Mouse (Mus musculus) heart, embryonic 10.5 days (tissue): Measurements from ENCODE around the gene Il9. TPM values are rescaled to one million over a fixed set of nuclear protein-coding genes. Genes with fewer than 3 reads are reported as not detected.

Experiments used
- DNase-seq: peaks from one replicate; pipeline ENCODE4 v3.0.0-alpha.2; 2017; ENCODE audit warnings: low spot score
- H3K27ac ChIP-seq: fragments of 300-500 bp; sonication (generic); 2 replicates; pipeline ENCODE4 v1.5.1; 2016; ENCODE audit warnings: mild to moderate bottlenecking
- H3K27me3 ChIP-seq: fragments of 300-500 bp; sonication (generic); 2 replicates; pipeline ENCODE4 v1.6.1; 2016; ENCODE audit warnings: mild to moderate bottlenecking; ENCODE audit not compliant: poor library complexity, insufficient read depth, severe bottlenecking
- H3K36me3 ChIP-seq: fragments of 300-500 bp; sonication (generic); 2 replicates; pipeline ENCODE4 v1.6.1; 2016; ENCODE audit warnings: mild to moderate bottlenecking, moderate library complexity
- H3K4me1 ChIP-seq: fragments of 300-500 bp; sonication (generic); 2 replicates; pipeline ENCODE4 v1.6.1; 2016; ENCODE audit warnings: mild to moderate bottlenecking
- H3K4me3 ChIP-seq: fragments of 300-500 bp; sonication (generic); 2 replicates; pipeline ENCODE4 v1.5.1; 2016; ENCODE audit warnings: mild to moderate bottlenecking, moderate library complexity
- H3K9me3 ChIP-seq: fragments of 300-500 bp; sonication (generic); 2 replicates; pipeline ENCODE4 v1.6.1; 2016; ENCODE audit warnings: mild to moderate bottlenecking, moderate library complexity
- WGBS: fragments of 180-500 bp; shearing (Covaris S2); methylation state at CpG from one replicate; pipeline ENCODE4 v1.1.7; 2016; 5-methylcytosine and 5-hydroxymethylcytosine counted together
- polyA plus RNA-seq: library from polyadenylated mRNA; unstranded; fragments of >200 nt; fragmentation: Nextera tagmentation; extraction: Ambion mirVana; gene quantifications from 2 replicates; pipeline ENCODE4 v1.2.1, GENCODE M21; 2016

Gene Il9
- polyA plus RNA-seq, 1 experiment from 2014 or later = not detected

- no peak overlapping the region for H3K4me3 ChIP-seq
- no peak overlapping the region for H3K27ac ChIP-seq
- H3K9me3 ChIP-seq = no peaks in the 10 kb centered on the region
- H3K4me1 ChIP-seq = no peaks in the 10 kb centered on the region
- no peaks in the 10 kb centered on the region for H3K27me3 ChIP-seq
- DNase-seq = no peak
- 56% methylated on average over 6 of the region's 6 CpGs for WGBS
- H3K36me3 ChIP-seq = no peaks in the 10 kb centered on the region
These were observed 19.9 kb upstream of the Il9 start for GRCm38 (mm10) chr13:56501866-56502420.

DNA sequence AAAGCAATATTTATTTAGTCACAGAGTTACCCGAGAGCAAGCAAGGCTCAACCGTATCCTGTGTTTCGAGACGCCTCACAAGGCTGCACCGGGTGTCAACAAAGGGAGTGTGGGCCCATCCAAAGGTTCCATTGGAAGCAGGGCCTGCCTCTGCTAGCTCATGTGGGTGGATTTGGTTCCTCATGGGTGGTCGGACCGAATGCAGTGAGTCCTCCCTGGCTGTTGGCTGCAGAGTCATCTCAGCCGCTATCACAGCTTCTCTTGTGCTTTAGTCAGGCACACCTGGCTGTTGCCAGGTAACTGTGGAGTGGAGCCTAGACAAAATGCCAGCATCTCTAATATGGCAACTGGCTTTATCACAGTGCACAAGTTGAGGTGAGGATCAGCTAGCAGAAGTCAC, 18.6 kb upstream of the Il9 start:
- no peak for DNase-seq

GRCm38 (mm10) chr13:56500132-56500531, 18.1 kb upstream of the Il9 start:
- Histone ChIP-seq H3K36me3 (no peaks in the 10 kb centered on the region), H3K4me3 (no peak overlapping the region), H3K27me3 (no peaks in the 10 kb centered on the region), H3K4me1 (no peaks in the 10 kb centered on the region), H3K9me3 (no peaks in the 10 kb centered on the region), H3K27ac (no peak overlapping the region)
- WGBS = 72% methylated on average over 3 of the region's 3 CpGs
- DNase-seq = no peak

More for the DNA sequence above, 18.6 kb upstream of the Il9 start:
- H3K4me1 ChIP-seq = no peaks in the 10 kb centered on the region
- no peaks in the 10 kb centered on the region for H3K27me3 ChIP-seq
- H3K9me3 ChIP-seq = no peaks in the 10 kb centered on the region
- H3K27ac ChIP-seq = no peak overlapping the region
- 84% methylated on average over 8 of the region's 8 CpGs for WGBS
- H3K36me3 ChIP-seq = no peaks in the 10 kb centered on the region
- no peak overlapping the region for H3K4me3 ChIP-seq

DNA sequence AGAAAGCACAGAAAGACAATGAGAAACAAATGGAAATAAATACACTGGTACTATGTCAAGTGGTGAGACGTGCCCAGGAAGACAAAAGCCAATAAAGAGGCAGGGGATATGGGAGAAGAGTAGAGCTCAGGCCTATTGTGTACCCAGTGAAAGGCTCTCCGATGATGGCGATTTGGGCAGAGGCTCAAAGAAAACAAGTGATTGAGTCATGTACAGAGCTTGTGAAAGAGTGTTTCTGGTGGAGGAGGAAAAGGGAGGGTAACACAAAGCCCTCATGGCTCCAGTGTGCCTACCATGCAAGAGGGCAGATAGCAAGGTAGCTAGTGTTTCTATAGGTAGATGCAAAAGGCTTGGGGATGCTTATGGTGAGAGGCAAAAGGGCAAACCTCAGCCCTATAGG, 12.4 kb upstream of the Il9 start:
- H3K36me3 ChIP-seq = no peaks in the 10 kb centered on the region
- no peak overlapping the region for H3K4me3 ChIP-seq
- no peak overlapping the region for H3K27ac ChIP-seq
- H3K27me3 ChIP-seq = no peaks in the 10 kb centered on the region
- DNase-seq = no peak
- H3K9me3 ChIP-seq = 0 out of 2 replicates have a peak, but pooled peaks cover 3% of the 10 kb centered on the region
- WGBS = 70% methylated on average over 3 of the region's 3 CpGs
- no peaks in the 10 kb centered on the region for H3K4me1 ChIP-seq

DNA sequence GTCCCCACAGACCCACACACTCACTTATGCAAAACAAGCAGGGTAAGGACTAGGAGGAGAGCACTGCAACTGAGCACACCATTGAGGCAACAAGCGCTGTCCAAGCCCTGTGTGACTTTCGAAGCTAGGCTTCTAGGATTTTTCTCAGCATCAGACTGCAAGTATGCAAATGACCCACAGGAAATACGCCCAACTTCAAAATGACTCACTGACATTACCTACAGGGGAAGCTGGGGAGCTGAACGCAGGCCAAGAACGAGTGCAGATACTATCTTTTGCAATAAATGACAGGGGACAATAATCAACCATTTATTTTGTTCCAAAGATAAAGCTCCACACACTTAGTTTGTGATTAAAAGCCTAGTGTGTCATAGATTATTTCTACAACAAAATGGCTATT, 6.0 kb upstream of the Il9 start:
- DNase-seq = no peak
- no peaks in the 10 kb centered on the region for H3K27me3 ChIP-seq
- no peak overlapping the region for H3K27ac ChIP-seq
- H3K4me1 ChIP-seq = no peaks in the 10 kb centered on the region
- H3K4me3 ChIP-seq = no peak overlapping the region
- no peaks in the 10 kb centered on the region for H3K36me3 ChIP-seq
- 0 out of 2 replicates have a peak, but pooled peaks cover 3% of the 10 kb centered on the region for H3K9me3 ChIP-seq
- WGBS = 66% methylated on average over 5 of the region's 5 CpGs

DNA sequence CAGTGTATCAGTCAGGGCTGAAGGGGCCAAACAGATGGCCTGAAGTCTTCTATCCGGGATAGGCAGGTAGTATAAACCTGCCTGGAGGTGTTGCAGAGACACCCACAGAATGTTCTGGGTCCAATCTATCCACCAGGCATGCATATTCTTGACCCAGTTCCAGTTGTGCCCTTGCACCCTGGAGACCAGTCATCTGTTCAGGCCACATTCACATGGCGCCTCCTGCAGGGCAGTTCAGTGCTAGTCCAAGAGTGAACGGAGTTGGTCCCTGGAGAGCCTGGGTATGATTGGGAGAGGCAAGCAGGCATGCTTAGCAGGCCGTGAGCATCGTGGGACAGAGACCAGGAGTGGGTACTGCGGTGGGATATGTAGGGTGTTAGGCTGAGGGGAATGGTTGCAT, 4.0 kb downstream of the Il9 start:
- peaks cover 4% of the 10 kb centered on the region; the same call in 1 of the 2 replicates for H3K27me3 ChIP-seq
- WGBS = 74% methylated on average over 6 of the region's 6 CpGs

DNA sequence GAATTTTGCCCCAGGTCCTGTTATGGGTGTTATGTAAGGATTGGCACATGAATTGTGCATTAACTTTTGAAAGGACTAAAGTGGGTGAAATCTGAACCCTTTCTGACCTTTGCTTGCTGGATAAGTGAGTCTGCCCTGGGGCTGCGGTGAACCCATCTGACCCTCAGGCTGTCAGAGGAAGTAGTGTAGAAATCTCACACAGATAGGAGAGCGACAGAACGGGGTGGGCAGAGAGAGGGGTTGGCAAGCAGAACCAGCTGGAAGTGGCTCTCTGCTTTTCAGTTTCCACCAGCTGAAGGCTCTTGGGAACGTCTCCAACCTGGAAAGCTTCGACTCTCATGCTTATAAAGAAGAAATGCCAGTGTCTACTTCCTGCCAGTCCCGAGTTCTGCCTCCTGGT, 4.8 kb downstream of the Il9 start:
- H3K36me3 ChIP-seq = no peaks in the 10 kb centered on the region
- peaks cover 12% of the 10 kb centered on the region; the same call in 1 of the 2 replicates for H3K4me1 ChIP-seq
- H3K4me3 ChIP-seq = no peak overlapping the region
- no peaks in the 10 kb centered on the region for H3K9me3 ChIP-seq
- 30% methylated on average over 6 of the region's 6 CpGs for WGBS
- H3K27me3 ChIP-seq = peaks cover 4% of the 10 kb centered on the region; the same call in 1 of the 2 replicates
- no peak for DNase-seq
- no peak overlapping the region for H3K27ac ChIP-seq

More for the DNA sequence above, 4.0 kb downstream of the Il9 start:
- Histone ChIP-seq H3K27ac (no peak overlapping the region), H3K4me3 (no peak overlapping the region), H3K4me1 (peaks cover 12% of the 10 kb centered on the region; the same call in 1 of the 2 replicates), H3K9me3 (no peaks in the 10 kb centered on the region), H3K36me3 (no peaks in the 10 kb centered on the region)
- no peak for DNase-seq

GRCm38 (mm10) chr13:56476790-56477189, 5.3 kb downstream of the Il9 start:
- H3K4me1 ChIP-seq = peaks cover 12% of the 10 kb centered on the region; the same call in 1 of the 2 replicates
- H3K4me3 ChIP-seq = no peak overlapping the region
- H3K36me3 ChIP-seq = no peaks in the 10 kb centered on the region
- H3K9me3 ChIP-seq = no peaks in the 10 kb centered on the region
- peaks cover 4% of the 10 kb centered on the region; the same call in 1 of the 2 replicates for H3K27me3 ChIP-seq
- H3K27ac ChIP-seq = no peak overlapping the region
- 71% methylated on average over 5 of the region's 5 CpGs for WGBS
- no peak for DNase-seq

GRCm38 (mm10) chr13:56475363-56475762, 6.7 kb downstream of the Il9 start:
- Histone ChIP-seq H3K27me3 (peaks cover 4% of the 10 kb centered on the region; the same call in 1 of the 2 replicates), H3K9me3 (no peaks in the 10 kb centered on the region), H3K4me1 (peaks cover 12% of the 10 kb centered on the region; the same call in 1 of the 2 replicates), H3K27ac (no peak overlapping the region), H3K36me3 (no peaks in the 10 kb centered on the region), H3K4me3 (no peak overlapping the region)
- DNase-seq = no peak
- 22% methylated on average over 4 of the region's 4 CpGs for WGBS

GRCm38 (mm10) chr13:56472661-56473060, 9.4 kb downstream of the Il9 start:
- Histone ChIP-seq H3K36me3 (no peaks in the 10 kb centered on the region), H3K4me1 (peaks cover 10% of the 10 kb centered on the region; the same call in 1 of the 2 replicates), H3K9me3 (no peaks in the 10 kb centered on the region), H3K27ac (no peak overlapping the region), H3K4me3 (no peak overlapping the region), H3K27me3 (peaks cover 4% of the 10 kb centered on the region; the same call in 1 of the 2 replicates)
- WGBS = 89% methylated on average over 9 of the region's 9 CpGs
- peak; percentile 59 for DNase-seq

DNA sequence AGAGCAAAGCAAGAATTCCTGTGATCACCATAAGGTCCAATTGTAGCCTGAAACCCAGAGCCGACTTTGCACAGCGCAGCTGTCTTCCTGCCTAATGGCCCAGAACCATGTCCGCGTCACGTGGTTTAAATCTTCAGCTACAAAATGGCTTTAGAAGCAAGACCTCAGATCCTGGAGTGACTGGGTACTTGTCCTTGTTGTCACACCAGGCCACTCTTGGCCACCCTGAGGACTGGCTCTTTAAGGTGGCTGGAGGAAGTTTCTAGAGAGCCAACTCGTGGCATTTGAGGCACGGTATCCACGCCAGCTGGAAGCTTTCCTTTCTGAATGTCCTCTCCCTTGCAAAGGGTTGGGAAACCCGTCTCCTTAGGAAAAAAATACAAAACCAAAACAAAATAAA, 10.1 kb downstream of the Il9 start:
- peaks cover 4% of the 10 kb centered on the region; the same call in 1 of the 2 replicates for H3K27me3 ChIP-seq
- no peak overlapping the region for H3K27ac ChIP-seq
- H3K4me1 ChIP-seq = peaks cover 3% of the 10 kb centered on the region; the same call in 1 of the 2 replicates
- H3K36me3 ChIP-seq = no peaks in the 10 kb centered on the region
- peak; percentile 48 for DNase-seq
- 80% methylated on average over 9 of the region's 9 CpGs for WGBS
- H3K9me3 ChIP-seq = no peaks in the 10 kb centered on the region
- no peak overlapping the region for H3K4me3 ChIP-seq

DNA sequence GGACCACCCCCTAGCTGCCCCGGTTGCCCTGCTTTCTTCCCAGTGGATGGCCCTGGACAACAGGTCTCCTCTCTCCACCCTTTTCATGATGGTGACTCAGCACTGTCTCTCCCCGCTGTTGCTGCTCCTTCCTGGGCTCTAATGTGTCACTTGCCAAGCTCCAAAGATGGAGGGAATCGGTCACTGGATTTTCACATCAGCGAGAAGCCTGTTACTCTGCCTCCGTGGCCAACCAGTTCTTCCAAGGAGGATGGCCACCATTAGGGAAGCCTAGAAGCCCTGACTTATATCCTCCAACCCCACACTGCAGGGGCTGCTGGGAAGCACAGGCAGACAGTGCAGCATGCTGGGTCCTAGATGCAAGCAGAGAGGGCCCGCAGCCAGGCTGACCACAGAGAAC, 10.8 kb downstream of the Il9 start:
- Histone ChIP-seq H3K9me3 (no peaks in the 10 kb centered on the region), H3K27ac (no peak overlapping the region), H3K4me3 (no peak overlapping the region), H3K36me3 (no peaks in the 10 kb centered on the region), H3K4me1 (no peaks in the 10 kb centered on the region), H3K27me3 (peaks cover 4% of the 10 kb centered on the region; the same call in 1 of the 2 replicates)
- WGBS = 85% methylated on average over 6 of the region's 6 CpGs
- DNase-seq = peak; percentile 55

GRCm38 (mm10) chr13:56468536-56468935, 13.5 kb downstream of the Il9 start:
- H3K9me3 ChIP-seq = no peaks in the 10 kb centered on the region
- H3K27ac ChIP-seq = no peak overlapping the region
- H3K36me3 ChIP-seq = no peaks in the 10 kb centered on the region
- peaks cover 18% of the 10 kb centered on the region for H3K27me3 ChIP-seq
- H3K4me3 ChIP-seq = no peak overlapping the region
- WGBS = 88% methylated on average over 4 of the region's 4 CpGs
- no peaks in the 10 kb centered on the region for H3K4me1 ChIP-seq
- DNase-seq = peak; percentile 55

DNA sequence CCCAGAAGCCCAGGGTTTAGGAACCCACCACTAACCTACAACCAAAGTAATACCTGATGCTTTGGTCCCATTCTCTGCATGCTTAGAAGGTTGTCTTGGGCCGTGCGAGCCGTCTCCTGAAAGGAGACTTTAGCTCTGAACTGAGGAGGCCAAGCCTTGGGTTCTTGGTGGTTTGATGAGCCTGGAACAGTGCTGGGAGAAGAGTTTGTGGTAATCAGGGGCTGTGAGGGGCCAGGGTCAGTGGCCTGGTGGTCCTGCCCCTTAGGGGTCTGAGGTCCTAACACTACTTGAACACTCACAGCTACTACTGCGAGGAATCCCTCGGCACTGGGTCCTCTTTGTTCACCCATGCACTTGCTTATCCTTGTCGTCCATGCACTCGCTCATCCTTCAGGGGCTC, 14.3 kb downstream of the Il9 start:
- WGBS = 88% methylated on average over 7 of the region's 7 CpGs
- Histone ChIP-seq H3K36me3 (no peaks in the 10 kb centered on the region), H3K27me3 (peaks cover 16% of the 10 kb centered on the region), H3K4me3 (no peak overlapping the region), H3K27ac (no peak overlapping the region), H3K9me3 (no peaks in the 10 kb centered on the region), H3K4me1 (no peaks in the 10 kb centered on the region)
- peak; percentile 56 for DNase-seq
